Mouse (Mus musculus) kidney, embryonic 16.5 days (tissue): ENCODE results near the gene Map3k3. TPM values are rescaled to one million over a fixed set of nuclear protein-coding genes. Genes with fewer than 3 reads are reported as not detected.
"Not testable (repeated sequence)": the region's sequence is repeated elsewhere in the genome, so short reads cannot be mapped to it uniquely, and the experiment has no call there.

Experiments used
- ATAC-seq: fragments of 200-750 bp; cut with Nextera tagmentation; 2 replicates; pipeline ENCODE4 v1.8.0; 2017; ENCODE audit warnings: moderate TSS enrichment; ENCODE audit not compliant: low FRiP score, low TSS enrichment
- H3K27ac ChIP-seq: fragments of 300-500 bp; sonication (generic); 2 replicates; pipeline ENCODE4 v1.5.1; 2014; ENCODE audit warnings: low read length
- H3K27me3 ChIP-seq: fragments of 300-500 bp; sonication (generic); 2 replicates; pipeline ENCODE4 v1.6.1; 2014; ENCODE audit warnings: low read length, control low read depth, mixed read lengths; ENCODE audit not compliant: insufficient read depth
- H3K36me3 ChIP-seq: fragments of 300-500 bp; sonication (generic); 2 replicates; pipeline ENCODE4 v1.6.1; 2014; ENCODE audit warnings: low read length, control low read depth, mixed read lengths; ENCODE audit not compliant: insufficient read depth
- H3K4me1 ChIP-seq: fragments of 300-500 bp; sonication (generic); 2 replicates; pipeline ENCODE4 v1.6.1; 2014; ENCODE audit warnings: low read length, control low read depth, mixed read lengths; ENCODE audit not compliant: insufficient read depth
- H3K4me2 ChIP-seq: fragments of 300-500 bp; sonication (generic); replicated peaks from 2 replicates; pipeline ENCODE4 v1.6.1; 2014; ENCODE audit warnings: low read depth, low read length
- H3K4me3 ChIP-seq: fragments of 300-500 bp; sonication (generic); 2 replicates; pipeline ENCODE4 v1.5.1; 2014; ENCODE audit warnings: mild to moderate bottlenecking, low read length
- H3K9ac ChIP-seq: fragments of 300-500 bp; sonication (generic); replicated peaks from 2 replicates; pipeline ENCODE4 v1.6.1; 2014; ENCODE audit warnings: low read length
- H3K9me3 ChIP-seq: fragments of 300-500 bp; sonication (generic); 2 replicates; pipeline ENCODE4 v1.6.1; 2016; ENCODE audit warnings: low read length, control low read depth
- WGBS: fragments of 180-500 bp; shearing (Covaris S2); extraction: QIAGEN DNeasy Blood & Tissue Kit; methylation state at CpG from one replicate; pipeline ENCODE4 v1.1.7; 2014; 5-methylcytosine and 5-hydroxymethylcytosine counted together
- polyA plus RNA-seq: library from polyadenylated mRNA; unstranded; fragments of >200 nt; fragmentation: Nextera tagmentation; extraction: Ambion mirVana; gene quantifications from 2 replicates; pipeline ENCODE4 v1.2.1, GENCODE M21; 2015

Map3k3 gene
- polyA plus RNA-seq, 1 experiment from 2014 or later, result 22.6 TPM

- no peaks in the 10 kb centered on the region for H3K27me3 ChIP-seq
- H3K4me3 ChIP-seq, result no peak overlapping the region
- no peaks in the 10 kb centered on the region for H3K9me3 ChIP-seq
- H3K36me3 ChIP-seq, result peaks cover 21% of the 10 kb centered on the region; the same call in 1 of the 2 replicates
- H3K4me1 ChIP-seq, result peaks cover 7% of the 10 kb centered on the region
- no peak overlapping the region for H3K27ac ChIP-seq
- no peak overlapping the region for H3K4me2 ChIP-seq
- no peak overlapping the region for H3K9ac ChIP-seq
- ATAC-seq, result no peak
These were observed 110.9 kb downstream of the Map3k3 start for GRCm38 (mm10) chr11:106195341-106195740.

- Histone ChIP-seq H3K36me3 (peaks cover 45% of the 10 kb centered on the region), H3K4me2 (no peak overlapping the region), H3K27ac (no peak overlapping the region), H3K9ac (no peak overlapping the region), H3K4me3 (no peak overlapping the region), H3K27me3 (no peaks in the 10 kb centered on the region), H3K9me3 (no peaks in the 10 kb centered on the region), H3K4me1 (no peaks in the 10 kb centered on the region)
- 88% methylated on average over 4 of the region's 4 CpGs for WGBS
- no peak for ATAC-seq
These were observed 113.9 kb downstream of the Map3k3 start for GRCm38 (mm10) chr11:106198277-106198676.

GRCm38 (mm10) chr11:106199997-106200396, 115.6 kb downstream of the Map3k3 start:
- peaks cover 60% of the 10 kb centered on the region for H3K36me3 ChIP-seq

GRCm38 (mm10) chr11:106200756-106201155, 116.3 kb downstream of the Map3k3 start:
- no peak overlapping the region for H3K4me2 ChIP-seq
- no peaks in the 10 kb centered on the region for H3K27me3 ChIP-seq
- H3K4me1 ChIP-seq, result no peaks in the 10 kb centered on the region
- H3K36me3 ChIP-seq, result peaks cover 65% of the 10 kb centered on the region
- ATAC-seq, result no peak
- no peak overlapping the region for H3K27ac ChIP-seq
- H3K9ac ChIP-seq, result no peak overlapping the region
- 74% methylated on average over 6 of the region's 6 CpGs for WGBS
- H3K9me3 ChIP-seq, result no peaks in the 10 kb centered on the region
- no peak overlapping the region for H3K4me3 ChIP-seq

More at GRCm38 (mm10) chr11:106199997-106200396, 115.6 kb downstream of the Map3k3 start:
- not testable (repeated sequence) for ATAC-seq, H3K9ac ChIP-seq, H3K9me3 ChIP-seq, H3K4me2 ChIP-seq, H3K27ac ChIP-seq, H3K4me1 ChIP-seq, H3K27me3 ChIP-seq, H3K4me3 ChIP-seq
- 94% methylated on average over 7 of the region's 7 CpGs for WGBS

GRCm38 (mm10) chr11:106201337-106202122, 117.1 kb downstream of the Map3k3 start:
- WGBS, result 92% methylated on average over 19 of the region's 19 CpGs
- Histone ChIP-seq H3K4me1 (no peaks in the 10 kb centered on the region), H3K9ac (no peak overlapping the region), H3K4me2 (no peak overlapping the region), H3K36me3 (peaks cover 66% of the 10 kb centered on the region), H3K4me3 (no peak overlapping the region), H3K27me3 (no peaks in the 10 kb centered on the region), H3K27ac (no peak overlapping the region), H3K9me3 (no peaks in the 10 kb centered on the region)
- ATAC-seq, result no peak

- Histone ChIP-seq H3K9me3 (no peaks in the 10 kb centered on the region), H3K27me3 (no peaks in the 10 kb centered on the region), H3K4me2 (no peak within 1 kb of the TSS), H3K9ac (no peak within 1 kb of the TSS), H3K36me3 (peaks cover 70% of the 10 kb centered on the region), H3K27ac (no peak within 1 kb of the TSS), H3K4me1 (no peaks in the 10 kb centered on the region), H3K4me3 (no peak within 1 kb of the TSS)
- ATAC-seq, result no peak
- WGBS, result 79% methylated on average over 5 of the region's 5 CpGs
These were observed 117.7 kb downstream of the Map3k3 start, which contains the start of gene Strada for GRCm38 (mm10) chr11:106202123-106202465. TSS of gene Strada (minus strand) at chr11:106202168.

Other genes starting within 250 kb of the Map3k3 start
- gene Cyb561, start 131.3 kb upstream of the Map3k3 start, polyA plus RNA-seq, result 33.9 and 37.3 TPM in 2 replicates
- 17.5 and 18.6 TPM in 2 replicates for gene Ace, start 116.7 kb upstream of the Map3k3 start, polyA plus RNA-seq
- not detected in 2 replicates for gene Ace3, start 89.9 kb upstream of the Map3k3 start, polyA plus RNA-seq
- gene Kcnh6, start 76.5 kb upstream of the Map3k3 start, polyA plus RNA-seq, result 0.19 and 0.25 TPM in 2 replicates
- 73.6 and 74.7 TPM in 2 replicates for gene Dcaf7, start 47.7 kb upstream of the Map3k3 start, polyA plus RNA-seq
- 13.0 and 13.2 TPM in 2 replicates for gene Taco1, start 18.6 kb upstream of the Map3k3 start, polyA plus RNA-seq
- not detected in 2 replicates for gene Gm10840, start 76.2 kb downstream of the Map3k3 start, polyA plus RNA-seq
- gene Limd2, start 76.2 kb downstream of the Map3k3 start, polyA plus RNA-seq, result 207 and 214 TPM in 2 replicates
- 32.1 and 33.3 TPM in 2 replicates for gene Strada, start 117.6 kb downstream of the Map3k3 start, polyA plus RNA-seq
- 96.0 and 101 TPM in 2 replicates for gene Ccdc47, start 131.7 kb downstream of the Map3k3 start, polyA plus RNA-seq
- 81.5 and 88.1 TPM in 2 replicates for gene Ddx42, start 132.3 kb downstream of the Map3k3 start, polyA plus RNA-seq
- 60.5 and 60.7 TPM in 2 replicates for gene Ftsj3, start 171.5 kb downstream of the Map3k3 start, polyA plus RNA-seq
- 312 and 314 TPM in 2 replicates for gene Psmc5, start 171.5 kb downstream of the Map3k3 start, polyA plus RNA-seq
- 55.0 and 59.0 TPM in 2 replicates for gene Smarcd2, start 188.4 kb downstream of the Map3k3 start, polyA plus RNA-seq
- 0.81 and 1.0 TPM in 2 replicates for gene Tcam1, start 192.1 kb downstream of the Map3k3 start, polyA plus RNA-seq
- not detected in 2 replicates for gene Gh, start 217.3 kb downstream of the Map3k3 start, polyA plus RNA-seq
- gene Cd79b, start 230.1 kb downstream of the Map3k3 start, polyA plus RNA-seq, result 6.9 and 7.2 TPM in 2 replicates